Mouse (Mus musculus): ENCODE data around the gene Tmem135. TPM values are rescaled to one million over a fixed set of nuclear protein-coding genes. Genes with fewer than 3 reads are reported as not detected.

Tmem135 gene
- polyA plus RNA-seq, 1 experiment = 47.6 TPM

- TF ChIP-seq CTCF (IDR thresholded peaks at IDR 0.05; ENCODE audit: borderline replicate concordance, control insufficient read depth, extremely low read depth, insufficient read depth, low read length, poor library complexity) (no peak), POLR2A (IDR thresholded peaks at IDR 0.05; ENCODE audit: control insufficient read depth, extremely low read depth, insufficient read depth, low read length, poor library complexity) (no peak)
- no peaks in the 10 kb centered on the region for H3K27me3 ChIP-seq (ENCODE audit: control insufficient read depth, insufficient read depth, low read length)
- H3K4me3 ChIP-seq (ENCODE audit: control insufficient read depth, insufficient read depth, low read length) = no peak overlapping the region
- no peak for DNase-seq
- WGBS = 39% methylated on average over 3 of the region's 3 CpGs
- H3K27ac ChIP-seq (ENCODE audit: control insufficient read depth, insufficient read depth, low read length) = no peak overlapping the region
- H3K36me3 ChIP-seq (ENCODE audit: control insufficient read depth, insufficient read depth, low read length) = no peaks in the 10 kb centered on the region
- no peaks in the 10 kb centered on the region for H3K4me1 ChIP-seq (replicated peaks; ENCODE audit: control insufficient read depth, insufficient read depth, low read length)
Observed at GRCm38 (mm10) chr7:89411346-89411745, 7.3 kb upstream of the Tmem135 start.

GRCm38 (mm10) chr7:89410294-89410693, 6.3 kb upstream of the Tmem135 start:
- no peaks in the 10 kb centered on the region for H3K36me3 ChIP-seq (ENCODE audit: control insufficient read depth, insufficient read depth, low read length)
- no peak overlapping the region for H3K4me3 ChIP-seq (ENCODE audit: control insufficient read depth, insufficient read depth, low read length)
- 89% methylated on average over 4 of the region's 4 CpGs for WGBS
- H3K27ac ChIP-seq (ENCODE audit: control insufficient read depth, insufficient read depth, low read length) = no peak overlapping the region
- no peak for DNase-seq
- H3K4me1 ChIP-seq (replicated peaks; ENCODE audit: control insufficient read depth, insufficient read depth, low read length) = no peaks in the 10 kb centered on the region
- TF ChIP-seq CTCF (IDR thresholded peaks at IDR 0.05; ENCODE audit: borderline replicate concordance, control insufficient read depth, extremely low read depth, insufficient read depth, low read length, poor library complexity) = no peak
- TF ChIP-seq POLR2A (IDR thresholded peaks at IDR 0.05; ENCODE audit: control insufficient read depth, extremely low read depth, insufficient read depth, low read length, poor library complexity) = no peak
- H3K27me3 ChIP-seq (ENCODE audit: control insufficient read depth, insufficient read depth, low read length) = peaks cover 2% of the 10 kb centered on the region; the same call in 1 of the 2 replicates

GRCm38 (mm10) chr7:89407006-89407940, 3.3 kb upstream of the Tmem135 start:
- Histone ChIP-seq H3K4me3 (ENCODE audit: control insufficient read depth, insufficient read depth, low read length) (no peak overlapping the region), H3K27ac (ENCODE audit: control insufficient read depth, insufficient read depth, low read length) (no peak overlapping the region)

GRCm38 (mm10) chr7:89406011-89406410, 2.0 kb upstream of the Tmem135 start:
- no peak for TF ChIP-seq CTCF (IDR thresholded peaks at IDR 0.05; ENCODE audit: borderline replicate concordance, control insufficient read depth, extremely low read depth, insufficient read depth, low read length, poor library complexity)
- TF ChIP-seq POLR2A (IDR thresholded peaks at IDR 0.05; ENCODE audit: control insufficient read depth, extremely low read depth, insufficient read depth, low read length, poor library complexity) = no peak

More at GRCm38 (mm10) chr7:89407006-89407940, 3.3 kb upstream of the Tmem135 start:
- TF ChIP-seq POLR2A (IDR thresholded peaks at IDR 0.05; ENCODE audit: control insufficient read depth, extremely low read depth, insufficient read depth, low read length, poor library complexity) (no peak), CTCF (IDR thresholded peaks at IDR 0.05; ENCODE audit: borderline replicate concordance, control insufficient read depth, extremely low read depth, insufficient read depth, low read length, poor library complexity) (no peak)
- WGBS = 93% methylated on average over 24 of the region's 24 CpGs
- Histone ChIP-seq H3K27me3 (ENCODE audit: control insufficient read depth, insufficient read depth, low read length) (peaks cover 15% of the 10 kb centered on the region; the same call in 1 of the 2 replicates), H3K4me1 (replicated peaks; ENCODE audit: control insufficient read depth, insufficient read depth, low read length) (peaks cover 13% of the 10 kb centered on the region), H3K36me3 (ENCODE audit: control insufficient read depth, insufficient read depth, low read length) (no peaks in the 10 kb centered on the region)
- DNase-seq = no peak

GRCm38 (mm10) chr7:89404734-89405440, 865 bp upstream of the Tmem135 start:
- H3K27ac ChIP-seq (ENCODE audit: control insufficient read depth, insufficient read depth, low read length) = no peak overlapping the region
- H3K4me1 ChIP-seq (replicated peaks; ENCODE audit: control insufficient read depth, insufficient read depth, low read length) = peaks cover 13% of the 10 kb centered on the region
- DNase-seq = no peak
- TF ChIP-seq CTCF (IDR thresholded peaks at IDR 0.05; ENCODE audit: borderline replicate concordance, control insufficient read depth, extremely low read depth, insufficient read depth, low read length, poor library complexity) = no peak
- no peak for TF ChIP-seq POLR2A (IDR thresholded peaks at IDR 0.05; ENCODE audit: control insufficient read depth, extremely low read depth, insufficient read depth, low read length, poor library complexity)
- H3K27me3 ChIP-seq (ENCODE audit: control insufficient read depth, insufficient read depth, low read length) = peaks cover 15% of the 10 kb centered on the region; the same call in 1 of the 2 replicates
- H3K4me3 ChIP-seq (ENCODE audit: control insufficient read depth, insufficient read depth, low read length) = peak overlapping the region; percentile 41
- 3% methylated on average over 35 of the region's 35 CpGs for WGBS
- no peaks in the 10 kb centered on the region for H3K36me3 ChIP-seq (ENCODE audit: control insufficient read depth, insufficient read depth, low read length)

More at GRCm38 (mm10) chr7:89406011-89406410, 2.0 kb upstream of the Tmem135 start:
- Histone ChIP-seq H3K4me3 (ENCODE audit: control insufficient read depth, insufficient read depth, low read length) (no peak overlapping the region), H3K27ac (ENCODE audit: control insufficient read depth, insufficient read depth, low read length) (no peak overlapping the region), H3K36me3 (ENCODE audit: control insufficient read depth, insufficient read depth, low read length) (no peaks in the 10 kb centered on the region), H3K4me1 (replicated peaks; ENCODE audit: control insufficient read depth, insufficient read depth, low read length) (peaks cover 13% of the 10 kb centered on the region), H3K27me3 (ENCODE audit: control insufficient read depth, insufficient read depth, low read length) (peaks cover 15% of the 10 kb centered on the region; the same call in 1 of the 2 replicates)
- no peak for DNase-seq
- 80% methylated on average over 1 of the region's 1 CpGs for WGBS
